Mouse (Mus musculus): ENCODE measurements around the gene Pgm1. TPM values are rescaled to one million over a fixed set of nuclear protein-coding genes. Genes with fewer than 3 reads are reported as not detected.

Pgm1 gene
- total RNA-seq, 2 experiments from 2014 or later, result 5.0 to 5.7 TPM

- no peak for ATAC-seq (replicated peaks; ENCODE audit: low FRiP score, poor library complexity, severe bottlenecking)
Measured at GRCm38 (mm10) chr4:100008371-100009090, 79.3 kb downstream of the Pgm1 start.

DNA sequence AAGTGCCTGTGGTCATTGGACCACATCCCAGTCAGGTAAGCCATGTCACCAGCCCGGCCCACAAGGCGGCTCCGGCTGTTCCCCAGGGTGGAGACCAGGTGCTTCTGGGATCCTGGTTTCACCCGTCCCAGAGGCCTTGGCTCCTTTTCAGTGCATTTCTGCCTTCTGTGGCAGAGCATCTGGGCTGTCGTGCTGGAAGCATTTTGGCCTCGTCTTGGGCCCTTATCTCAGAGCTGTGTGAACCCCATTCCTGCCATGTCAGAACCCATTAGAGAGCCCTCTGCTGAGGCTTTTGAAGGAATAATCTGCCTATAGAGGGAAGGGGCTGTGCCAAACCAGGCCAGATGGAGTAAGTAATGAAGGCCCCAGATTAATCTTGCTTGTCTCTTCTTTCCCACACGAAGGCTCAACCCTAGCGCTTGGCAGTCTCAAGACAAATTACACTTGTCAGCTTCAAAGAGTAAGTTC, 80.0 kb downstream of the Pgm1 start:
- ATAC-seq (replicated peaks; ENCODE audit: low FRiP score, poor library complexity, severe bottlenecking), result no peak

GRCm38 (mm10) chr4:100010916-100011315, 81.7 kb downstream of the Pgm1 start:
- ATAC-seq (replicated peaks; ENCODE audit: low FRiP score, poor library complexity, severe bottlenecking), result no peak

DNA sequence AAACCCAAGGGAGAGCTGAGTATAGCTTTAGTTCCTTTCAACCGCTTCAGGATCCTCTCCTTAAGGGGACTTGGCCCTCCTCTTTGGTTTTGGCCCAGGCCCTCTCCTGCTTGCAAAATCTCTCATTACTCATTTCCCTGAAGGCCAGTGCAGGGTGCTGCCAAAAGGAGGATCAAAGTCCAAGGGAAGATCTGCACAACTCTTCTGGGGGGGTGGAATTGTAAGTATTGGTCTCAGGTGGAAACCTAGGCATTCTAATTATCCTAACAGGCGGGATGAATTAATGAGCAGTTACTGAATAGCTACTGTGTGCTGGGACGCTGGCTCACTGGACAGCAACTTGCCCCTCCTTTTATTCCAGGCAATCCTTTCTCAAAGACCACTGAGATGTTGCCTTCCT, 82.3 kb downstream of the Pgm1 start:
- ATAC-seq (replicated peaks; ENCODE audit: low FRiP score, poor library complexity, severe bottlenecking), result no peak

GRCm38 (mm10) chr4:100012361-100013035, 83.3 kb downstream of the Pgm1 start:
- no peak for ATAC-seq (replicated peaks; ENCODE audit: low FRiP score, poor library complexity, severe bottlenecking)

GRCm38 (mm10) chr4:100027773-100028172, 98.6 kb downstream of the Pgm1 start:
- ATAC-seq (replicated peaks; ENCODE audit: low FRiP score, poor library complexity, severe bottlenecking), result no peak

DNA sequence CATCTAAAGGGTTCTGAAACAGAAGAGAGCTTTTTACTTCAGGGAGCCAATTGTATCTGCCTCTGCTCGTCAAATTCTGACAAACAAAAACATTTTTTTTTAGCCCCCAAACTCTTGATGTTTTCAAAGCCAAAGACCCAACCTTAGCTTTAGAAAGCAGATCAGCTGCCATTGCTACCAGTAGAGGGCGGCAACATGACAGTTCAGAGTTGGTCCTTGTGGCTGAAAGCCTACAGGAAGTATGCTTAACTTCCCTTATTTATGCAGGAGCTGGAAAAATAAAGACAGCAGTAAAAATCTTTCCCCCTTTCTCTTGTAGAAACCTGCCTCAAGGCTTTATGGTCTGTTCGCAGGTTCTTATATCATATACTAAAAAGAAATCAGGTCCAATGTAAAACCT, 99.4 kb downstream of the Pgm1 start:
- no peak for ATAC-seq (replicated peaks; ENCODE audit: low FRiP score, poor library complexity, severe bottlenecking)

- no peak for ATAC-seq (replicated peaks; ENCODE audit: low FRiP score, poor library complexity, severe bottlenecking)
Measured at GRCm38 (mm10) chr4:100031270-100031669, 102.1 kb downstream of the Pgm1 start.

GRCm38 (mm10) chr4:100032608-100033007, 103.4 kb downstream of the Pgm1 start:
- no peak for ATAC-seq (replicated peaks; ENCODE audit: low FRiP score, poor library complexity, severe bottlenecking)

GRCm38 (mm10) chr4:100033944-100034343, 104.7 kb downstream of the Pgm1 start:
- ATAC-seq (replicated peaks; ENCODE audit: low FRiP score, poor library complexity, severe bottlenecking), result no peak

DNA sequence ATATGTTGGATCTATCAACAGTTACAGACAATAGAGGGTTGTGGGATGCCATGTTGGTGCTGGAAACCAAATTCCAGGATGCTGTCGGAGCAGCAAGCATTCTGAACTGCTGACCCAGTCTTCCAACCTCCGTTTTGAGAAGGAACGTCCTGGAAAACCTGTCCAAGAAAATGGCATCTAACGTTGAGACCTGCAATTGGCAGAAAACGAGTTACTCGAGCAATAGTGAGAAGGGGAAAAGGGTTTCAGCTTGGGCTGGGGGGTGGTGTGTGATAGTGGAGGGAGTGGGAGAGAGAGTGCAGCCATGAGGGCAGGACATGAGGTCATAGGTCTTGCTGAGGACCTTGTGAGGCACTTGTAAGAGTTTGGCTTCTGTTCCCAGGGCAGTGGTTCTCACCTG, 105.8 kb downstream of the Pgm1 start:
- ATAC-seq (replicated peaks; ENCODE audit: low FRiP score, poor library complexity, severe bottlenecking), result no peak

GRCm38 (mm10) chr4:100035919-100036554, 106.8 kb downstream of the Pgm1 start:
- no peak for ATAC-seq (replicated peaks; ENCODE audit: low FRiP score, poor library complexity, severe bottlenecking)

Other genes starting within 250 kb of the Pgm1 start
- gene Alg6, start 213.8 kb upstream of the Pgm1 start, total RNA-seq (2015; ENCODE audit: low replicate concordance), result 12.6 and 18.0 TPM in 2 replicates
- 14.2 and 27.9 TPM in 2 replicates for gene Alg6, start 213.8 kb upstream of the Pgm1 start, total RNA-seq (2017; ENCODE audit: low replicate concordance)
- gene Efcab7, start 100.2 kb upstream of the Pgm1 start, total RNA-seq (2015; ENCODE audit: low replicate concordance), result 1.7 TPM in 1 of 2 replicates, not detected in the other
- 2.7 TPM in 1 of 2 replicates, not detected in the other for gene Efcab7, start 100.2 kb upstream of the Pgm1 start, total RNA-seq (2017; ENCODE audit: low replicate concordance)
- gene Itgb3bp, start 399 bp downstream of the Pgm1 start, total RNA-seq (2015; ENCODE audit: low replicate concordance), result 1.4 and 15.5 TPM in 2 replicates
- gene Itgb3bp, start 399 bp downstream of the Pgm1 start, total RNA-seq (2017; ENCODE audit: low replicate concordance), result 1.4 and 8.2 TPM in 2 replicates
- gene Ror1, start 166.4 kb downstream of the Pgm1 start, total RNA-seq (2015; ENCODE audit: low replicate concordance), result not detected in 2 replicates
- gene Ror1, start 166.4 kb downstream of the Pgm1 start, total RNA-seq (2017; ENCODE audit: low replicate concordance), result not detected in 2 replicates

All from erythroid progenitor cell, adult 5-6 weeks (primary cell).